Mouse (Mus musculus): ENCODE data around the gene Zc3h10. TPM values are rescaled to one million over a fixed set of nuclear protein-coding genes. Genes with fewer than 3 reads are reported as not detected.

Zc3h10 gene
- polyA plus RNA-seq, 1 experiment from 2014 or later, result 19.9 TPM

GRCm38 (mm10) chr10:128535206-128535605 is 12.4 kb downstream of the Zc3h10 start:
- H3K27ac ChIP-seq, result no peak overlapping the region
- H3K9me3 ChIP-seq, result no peaks in the 10 kb centered on the region
- H3K27me3 ChIP-seq, result peaks cover 8% of the 10 kb centered on the region; the same call in 1 of the 2 replicates
- H3K4me1 ChIP-seq, result no peaks in the 10 kb centered on the region
- no peak overlapping the region for H3K4me3 ChIP-seq (replicated peaks)
- H3K36me3 ChIP-seq (replicated peaks), result no peaks in the 10 kb centered on the region
- no peak overlapping the region for H3K4me2 ChIP-seq
- ATAC-seq (ENCODE audit: low FRiP score), result no peak
- 80% methylated on average over 2 of the region's 2 CpGs for WGBS
- H3K9ac ChIP-seq, result no peak overlapping the region

GRCm38 (mm10) chr10:128526366-128527356 is 20.9 kb downstream of the Zc3h10 start:
- no peak overlapping the region for H3K27ac ChIP-seq
- ATAC-seq (ENCODE audit: low FRiP score), result no peak

GRCm38 (mm10) chr10:128525671-128526308 is 21.8 kb downstream of the Zc3h10 start, which contains the start of gene Esyt1:
Gene Esyt1 (minus strand): TSS chr10:128525871.
- Histone ChIP-seq H3K36me3 (replicated peaks) (no peaks in the 10 kb centered on the region), H3K4me3 (replicated peaks) (peak within 1 kb of the TSS; percentile 66), H3K27ac (peak within 1 kb of the TSS; percentile 50), H3K4me2 (peak within 1 kb of the TSS; percentile 100), H3K27me3 (peaks cover 68% of the 10 kb centered on the region), H3K9ac (peak within 1 kb of the TSS; percentile 75), H3K4me1 (peaks cover 25% of the 10 kb centered on the region), H3K9me3 (no peaks in the 10 kb centered on the region)
- WGBS, result under 1% methylated on average over 37 of the region's 37 CpGs
- ATAC-seq (ENCODE audit: low FRiP score), result peak; percentile 96

More at GRCm38 (mm10) chr10:128526366-128527356, 20.9 kb downstream of the Zc3h10 start:
- no peaks in the 10 kb centered on the region for H3K36me3 ChIP-seq (replicated peaks)
- peak overlapping the region; percentile 22; the same call in 1 of the 2 replicates for H3K9ac ChIP-seq
- 31% methylated on average over 28 of the region's 28 CpGs for WGBS
- H3K27me3 ChIP-seq, result peaks cover 68% of the 10 kb centered on the region
- peak overlapping the region; percentile 100 for H3K4me2 ChIP-seq
- no peaks in the 10 kb centered on the region for H3K9me3 ChIP-seq
- peaks cover 25% of the 10 kb centered on the region for H3K4me1 ChIP-seq
- H3K4me3 ChIP-seq (replicated peaks), result peak overlapping the region; percentile 66

GRCm38 (mm10) chr10:128524732-128525662 is 22.6 kb downstream of the Zc3h10 start:
- Histone ChIP-seq H3K4me2 (peak overlapping the region; percentile 100), H3K9me3 (no peaks in the 10 kb centered on the region), H3K27ac (peak overlapping the region; percentile 50), H3K36me3 (replicated peaks) (no peaks in the 10 kb centered on the region), H3K4me3 (replicated peaks) (peak overlapping the region; percentile 66), H3K27me3 (peaks cover 72% of the 10 kb centered on the region), H3K9ac (peak overlapping the region; percentile 75), H3K4me1 (peaks cover 25% of the 10 kb centered on the region)
- ATAC-seq (ENCODE audit: low FRiP score), result peak; percentile 47
- under 1% methylated on average over 58 of the region's 58 CpGs for WGBS

GRCm38 (mm10) chr10:128524111-128524731 is 23.4 kb downstream of the Zc3h10 start:
- Histone ChIP-seq H3K4me3 (replicated peaks) (peak overlapping the region; percentile 66), H3K27me3 (peaks cover 68% of the 10 kb centered on the region), H3K27ac (no peak overlapping the region), H3K9me3 (no peaks in the 10 kb centered on the region), H3K36me3 (replicated peaks) (no peaks in the 10 kb centered on the region), H3K9ac (peak overlapping the region; percentile 75), H3K4me1 (peaks cover 25% of the 10 kb centered on the region), H3K4me2 (peak overlapping the region; percentile 100)
- ATAC-seq (ENCODE audit: low FRiP score), result no peak
- WGBS, result 8% methylated on average over 11 of the region's 11 CpGs

- ATAC-seq (ENCODE audit: low FRiP score), result no peak
- H3K4me2 ChIP-seq, result no peak overlapping the region
- H3K27me3 ChIP-seq, result peaks cover 73% of the 10 kb centered on the region
- WGBS, result 69% methylated on average over 6 of the region's 6 CpGs
- H3K4me1 ChIP-seq, result peaks cover 25% of the 10 kb centered on the region
- no peak overlapping the region for H3K9ac ChIP-seq
- no peak overlapping the region for H3K4me3 ChIP-seq (replicated peaks)
- H3K36me3 ChIP-seq (replicated peaks), result no peaks in the 10 kb centered on the region
- no peak overlapping the region for H3K27ac ChIP-seq
- H3K9me3 ChIP-seq, result no peaks in the 10 kb centered on the region
These were observed 25.2 kb downstream of the Zc3h10 start for GRCm38 (mm10) chr10:128522351-128522750.

- H3K4me2 ChIP-seq, result no peak overlapping the region
- peaks cover 19% of the 10 kb centered on the region for H3K4me1 ChIP-seq
- H3K27me3 ChIP-seq, result peaks cover 79% of the 10 kb centered on the region
- H3K27ac ChIP-seq, result no peak overlapping the region
- no peaks in the 10 kb centered on the region for H3K36me3 ChIP-seq (replicated peaks)
- ATAC-seq (ENCODE audit: low FRiP score), result no peak
- 88% methylated on average over 16 of the region's 16 CpGs for whole genome bisulfite sequencing
- H3K4me3 ChIP-seq (replicated peaks), result no peak overlapping the region
- no peaks in the 10 kb centered on the region for H3K9me3 ChIP-seq
- no peak overlapping the region for H3K9ac ChIP-seq
These were observed 27.0 kb downstream of the Zc3h10 start for GRCm38 (mm10) chr10:128520591-128520990.

- H3K27ac ChIP-seq, result no peak overlapping the region
- no peak overlapping the region for H3K4me2 ChIP-seq
- no peak for ATAC-seq (ENCODE audit: low FRiP score)
- H3K36me3 ChIP-seq (replicated peaks), result no peaks in the 10 kb centered on the region
- H3K27me3 ChIP-seq, result peaks cover 76% of the 10 kb centered on the region
- no peaks in the 10 kb centered on the region for H3K9me3 ChIP-seq
- H3K9ac ChIP-seq, result no peak overlapping the region
- 71% methylated on average over 7 of the region's 7 CpGs for WGBS
- H3K4me3 ChIP-seq (replicated peaks), result no peak overlapping the region
- H3K4me1 ChIP-seq, result peaks cover under 1% of the 10 kb centered on the region; the same call in 1 of the 2 replicates
These were observed 28.7 kb downstream of the Zc3h10 start for GRCm38 (mm10) chr10:128518833-128519232.

GRCm38 (mm10) chr10:128516677-128517076 is 30.9 kb downstream of the Zc3h10 start:
- Histone ChIP-seq H3K36me3 (replicated peaks) (no peaks in the 10 kb centered on the region; the same call in 1 of the 2 replicates), H3K4me1 (no peaks in the 10 kb centered on the region), H3K27ac (no peak overlapping the region), H3K9ac (no peak overlapping the region), H3K27me3 (peaks cover 56% of the 10 kb centered on the region), H3K9me3 (no peaks in the 10 kb centered on the region), H3K4me2 (no peak overlapping the region), H3K4me3 (replicated peaks) (no peak overlapping the region)
- ATAC-seq (ENCODE audit: low FRiP score), result no peak
- WGBS, result 18% methylated on average over 6 of the region's 6 CpGs

GRCm38 (mm10) chr10:128516029-128516428 is 31.5 kb downstream of the Zc3h10 start:
- H3K9me3 ChIP-seq, result no peaks in the 10 kb centered on the region
- H3K36me3 ChIP-seq (replicated peaks), result no peaks in the 10 kb centered on the region; the same call in 1 of the 2 replicates
- 0 out of 2 replicates have a peak overlapping the region, but pooled peaks have one; percentile 0 for H3K4me2 ChIP-seq
- H3K27ac ChIP-seq, result no peak overlapping the region
- no peaks in the 10 kb centered on the region for H3K4me1 ChIP-seq
- 16% methylated on average over 20 of the region's 20 CpGs for WGBS
- no peak for ATAC-seq (ENCODE audit: low FRiP score)
- H3K4me3 ChIP-seq (replicated peaks), result no peak overlapping the region
- H3K9ac ChIP-seq, result no peak overlapping the region
- peaks cover 51% of the 10 kb centered on the region for H3K27me3 ChIP-seq

GRCm38 (mm10) chr10:128515044-128515443 is 32.5 kb downstream of the Zc3h10 start:
- Histone ChIP-seq H3K9ac (no peak overlapping the region), H3K4me2 (no peak overlapping the region), H3K27me3 (peaks cover 44% of the 10 kb centered on the region), H3K36me3 (replicated peaks) (no peaks in the 10 kb centered on the region; the same call in 1 of the 2 replicates), H3K4me3 (replicated peaks) (no peak overlapping the region), H3K4me1 (no peaks in the 10 kb centered on the region), H3K9me3 (no peaks in the 10 kb centered on the region), H3K27ac (no peak overlapping the region)
- no peak for ATAC-seq (ENCODE audit: low FRiP score)
- 82% methylated on average over 4 of the region's 4 CpGs for WGBS
